Mouse (Mus musculus) intestine, embryonic 14.5 days (tissue): Measurements from ENCODE around the gene Tiam1. TPM values are rescaled to one million over a fixed set of nuclear protein-coding genes. Genes with fewer than 3 reads are reported as not detected.

ENCODE experiments used
- ATAC-seq: fragments of 200-750 bp; cut with Nextera tagmentation; replicated peaks from 2 replicates; pipeline ENCODE4 v1.8.0; 2017; ENCODE audit warnings: low read depth, moderate number of reproducible peaks, moderate TSS enrichment, moderate library complexity; ENCODE audit not compliant: low FRiP score, low TSS enrichment
- DNase-seq: peaks from one replicate; pipeline ENCODE4 v3.0.0-alpha.2; 2018; ENCODE audit warnings: low spot score
- H3K27ac ChIP-seq: fragments of 300-500 bp; sonication (generic); 2 replicates; pipeline ENCODE4 v1.5.1; 2014; ENCODE audit warnings: low read depth, mild to moderate bottlenecking, control low read depth
- H3K27me3 ChIP-seq: fragments of 300-500 bp; sonication (generic); replicated peaks from 2 replicates; pipeline ENCODE4 v1.6.1; 2014; ENCODE audit warnings: low read length, control low read depth; ENCODE audit not compliant: control insufficient read depth, insufficient read depth
- H3K36me3 ChIP-seq: fragments of 300-500 bp; sonication (generic); 2 replicates; pipeline ENCODE4 v1.6.1; 2014; ENCODE audit warnings: low read length, control low read depth; ENCODE audit not compliant: control insufficient read depth, insufficient read depth
- H3K4me1 ChIP-seq: fragments of 300-500 bp; sonication (generic); replicated peaks from 2 replicates; pipeline ENCODE4 v1.6.1; 2014; ENCODE audit warnings: low read length, control low read depth, mixed read lengths; ENCODE audit not compliant: control insufficient read depth, insufficient read depth
- H3K4me2 ChIP-seq: fragments of 300-500 bp; sonication (generic); 2 replicates; pipeline ENCODE4 v1.6.1; 2014; ENCODE audit warnings: low read length
- H3K4me3 ChIP-seq: fragments of 300-500 bp; sonication (generic); 2 replicates; pipeline ENCODE4 v1.5.1; 2014; ENCODE audit warnings: low read depth, low read length, control low read depth, mixed read lengths
- H3K9ac ChIP-seq: fragments of 300-500 bp; sonication (generic); 2 replicates; pipeline ENCODE4 v1.6.1; 2014; ENCODE audit warnings: mild to moderate bottlenecking, low read length
- H3K9me3 ChIP-seq: fragments of 300-500 bp; sonication (generic); 2 replicates; pipeline ENCODE4 v1.6.1; 2016; ENCODE audit warnings: low read length, control low read depth; ENCODE audit not compliant: control insufficient read depth
- WGBS: fragments of 180-500 bp; shearing (Covaris S2); extraction: QIAGEN DNeasy Blood & Tissue Kit; methylation state at CpG from one replicate; pipeline ENCODE4 v1.1.7; 2014; 5-methylcytosine and 5-hydroxymethylcytosine counted together
- polyA plus RNA-seq: library from polyadenylated mRNA; unstranded; fragments of >200 nt; fragmentation: Nextera tagmentation; extraction: Ambion mirVana; gene quantifications from 2 replicates; pipeline ENCODE4 v1.2.1, GENCODE M21; 2014

The Tiam1 gene
- polyA plus RNA-seq, 1 experiment from 2014 or later: 21.4 TPM

DNA sequence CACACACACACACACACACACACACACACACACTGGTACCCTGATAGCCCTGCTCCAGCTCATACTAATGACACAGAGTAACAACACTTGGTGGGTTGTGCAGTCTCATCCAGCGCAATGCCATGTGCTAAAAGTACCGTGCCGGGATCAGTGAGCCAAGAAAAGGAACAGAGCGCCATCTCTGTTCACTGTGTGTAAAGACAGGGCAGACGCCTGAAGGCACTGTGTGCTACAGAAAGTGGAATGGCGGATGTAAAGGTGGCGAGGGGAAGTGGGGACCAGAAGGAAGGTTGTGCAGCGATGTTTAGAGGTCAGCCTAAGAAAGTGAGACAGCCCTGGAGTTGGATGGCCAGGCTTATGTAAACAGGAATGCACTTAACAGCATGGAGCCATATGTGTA, 221.1 kb downstream of the Tiam1 start:
- Histone ChIP-seq H3K9me3 (no peaks in the 10 kb centered on the region), H3K36me3 (no peaks in the 10 kb centered on the region), H3K27me3 (no peaks in the 10 kb centered on the region), H3K4me2 (no peak overlapping the region), H3K9ac (no peak overlapping the region), H3K27ac (no peak overlapping the region), H3K4me1 (peaks cover 9% of the 10 kb centered on the region), H3K4me3 (no peak overlapping the region)
- 72% methylated on average over 8 of the region's 8 CpGs for WGBS
- DNase-seq (no peak), ATAC-seq (no peak)

DNA sequence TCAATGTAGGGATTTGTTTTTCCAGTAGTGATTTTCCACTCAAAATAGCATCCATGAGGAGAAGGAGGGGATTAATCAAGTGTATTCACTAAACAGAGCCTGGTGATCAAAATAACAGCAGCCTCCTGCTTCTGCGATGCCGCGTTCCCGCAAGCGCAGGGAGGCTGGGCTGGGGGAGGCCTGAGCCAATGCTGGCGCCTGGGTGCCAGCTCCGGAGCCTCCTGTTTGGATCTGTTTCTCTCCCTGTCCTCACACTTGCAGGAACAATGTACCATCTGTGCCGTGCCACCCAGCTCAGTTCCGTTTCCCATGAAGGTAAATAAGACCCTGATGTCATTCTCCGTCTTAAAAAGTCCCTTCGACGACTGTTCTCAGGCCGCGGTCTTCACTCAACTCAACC, 222.2 kb downstream of the Tiam1 start:
- H3K9me3 ChIP-seq: no peaks in the 10 kb centered on the region
- DNase-seq: no peak

DNA sequence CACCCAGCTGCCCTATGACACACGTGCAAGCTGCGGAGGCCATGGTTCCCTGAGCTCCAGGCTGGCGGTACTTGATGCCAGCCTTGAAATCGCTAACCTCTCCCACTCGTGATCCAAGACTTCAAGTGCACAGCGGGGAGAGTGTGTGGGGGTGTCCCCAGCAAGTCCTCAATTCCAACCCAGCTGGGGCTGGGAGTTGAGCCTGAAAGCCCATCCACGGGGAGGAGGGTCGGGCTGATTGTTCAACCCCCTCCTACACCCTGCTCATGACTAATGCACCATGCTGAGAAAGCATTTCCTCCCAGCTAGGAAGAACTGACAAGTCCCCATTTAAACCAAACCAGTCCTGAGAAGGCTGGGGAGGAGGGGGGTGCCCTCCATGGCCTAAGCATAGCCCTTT, 223.2 kb downstream of the Tiam1 start:
- peaks cover 9% of the 10 kb centered on the region for H3K4me1 ChIP-seq
- no peak overlapping the region for H3K9ac ChIP-seq
- ATAC-seq (no peak), DNase-seq (no peak)
- H3K4me3 ChIP-seq: no peak overlapping the region
- WGBS: 81% methylated on average over 8 of the region's 8 CpGs
- H3K27me3 ChIP-seq: no peaks in the 10 kb centered on the region
- H3K4me2 ChIP-seq: no peak overlapping the region
- H3K36me3 ChIP-seq: no peaks in the 10 kb centered on the region
- H3K27ac ChIP-seq: no peak overlapping the region
- H3K9me3 ChIP-seq: no peaks in the 10 kb centered on the region

More for the DNA sequence above, 222.2 kb downstream of the Tiam1 start:
- peaks cover 9% of the 10 kb centered on the region for H3K4me1 ChIP-seq
- no peaks in the 10 kb centered on the region for H3K27me3 ChIP-seq
- no peak overlapping the region for H3K4me3 ChIP-seq
- H3K9ac ChIP-seq: no peak overlapping the region
- no peak overlapping the region for H3K4me2 ChIP-seq
- ATAC-seq: no peak
- 86% methylated on average over 14 of the region's 14 CpGs for WGBS
- H3K27ac ChIP-seq: no peak overlapping the region
- no peaks in the 10 kb centered on the region for H3K36me3 ChIP-seq

DNA sequence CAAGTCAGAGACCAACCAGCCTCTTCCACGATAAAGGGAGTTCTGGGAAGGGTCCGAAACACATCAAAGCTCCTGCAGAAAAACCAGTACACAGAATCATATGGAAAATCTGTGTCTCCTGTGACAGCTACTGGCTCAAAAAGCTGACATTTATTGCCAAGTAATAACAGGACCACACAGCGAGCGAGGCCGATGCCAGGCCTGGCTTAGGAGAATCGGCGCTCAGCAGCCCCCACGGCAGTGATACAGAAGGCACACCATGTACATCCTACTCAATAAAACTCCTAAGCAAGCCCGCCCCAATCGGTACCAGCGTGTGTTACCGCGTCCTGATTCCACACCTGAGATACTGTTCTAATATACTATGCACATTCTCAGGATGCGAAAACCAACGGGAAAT, 226.2 kb downstream of the Tiam1 start:
- Histone ChIP-seq H3K27me3 (no peaks in the 10 kb centered on the region), H3K4me3 (no peak overlapping the region), H3K9me3 (no peaks in the 10 kb centered on the region), H3K9ac (no peak overlapping the region), H3K27ac (no peak overlapping the region), H3K4me1 (peaks cover 3% of the 10 kb centered on the region; the same call in 1 of the 2 replicates), H3K4me2 (no peak overlapping the region), H3K36me3 (no peaks in the 10 kb centered on the region)
- no peak for DNase-seq
- no peak for ATAC-seq
- WGBS: 76% methylated on average over 15 of the region's 15 CpGs

DNA sequence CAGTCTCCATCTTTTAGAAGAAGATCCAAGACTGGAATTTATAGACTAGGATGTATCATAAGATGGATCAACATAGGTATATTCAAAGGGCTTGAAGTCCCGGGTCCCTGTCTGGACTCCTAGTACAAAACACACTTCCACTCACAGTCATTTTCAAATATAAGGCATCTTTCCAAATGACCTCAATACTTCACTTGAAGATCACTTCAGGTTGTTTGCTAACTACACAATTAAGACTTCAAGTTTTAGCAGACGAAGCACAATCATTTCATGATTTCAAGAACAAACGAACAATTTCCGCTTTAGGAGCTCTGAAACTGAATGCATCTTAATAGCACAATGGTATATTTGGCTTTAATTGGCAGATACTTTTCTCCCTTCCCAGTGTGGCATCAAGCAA, 228.6 kb downstream of the Tiam1 start:
- no peak for ATAC-seq
- Histone ChIP-seq H3K36me3 (no peaks in the 10 kb centered on the region), H3K27ac (no peak overlapping the region), H3K9me3 (no peaks in the 10 kb centered on the region), H3K27me3 (no peaks in the 10 kb centered on the region), H3K4me3 (no peak overlapping the region), H3K4me1 (peaks cover 3% of the 10 kb centered on the region; the same call in 1 of the 2 replicates), H3K4me2 (no peak overlapping the region), H3K9ac (no peak overlapping the region)
- WGBS: 95% methylated on average over 4 of the region's 4 CpGs
- DNase-seq: no peak

- WGBS: 66% methylated on average over 8 of the region's 8 CpGs
- no peak for ATAC-seq
These were observed 230.7 kb downstream of the Tiam1 start for GRCm38 (mm10) chr16:89912686-89913375.

GRCm38 (mm10) chr16:89909393-89910068, 234.0 kb downstream of the Tiam1 start:
- H3K9me3 ChIP-seq: no peaks in the 10 kb centered on the region
- H3K9ac ChIP-seq: no peak overlapping the region

More at GRCm38 (mm10) chr16:89912686-89913375, 230.7 kb downstream of the Tiam1 start:
- Histone ChIP-seq H3K4me1 (peaks cover 3% of the 10 kb centered on the region), H3K9me3 (no peaks in the 10 kb centered on the region), H3K9ac (no peak overlapping the region), H3K27ac (no peak overlapping the region), H3K27me3 (no peaks in the 10 kb centered on the region), H3K4me3 (no peak overlapping the region), H3K4me2 (no peak overlapping the region), H3K36me3 (no peaks in the 10 kb centered on the region)
- no peak for DNase-seq

GRCm38 (mm10) chr16:89907651-89908050, 235.9 kb downstream of the Tiam1 start:
- Histone ChIP-seq H3K4me3 (no peak overlapping the region), H3K36me3 (no peaks in the 10 kb centered on the region), H3K4me2 (no peak overlapping the region), H3K9ac (no peak overlapping the region), H3K9me3 (no peaks in the 10 kb centered on the region), H3K27ac (no peak overlapping the region), H3K4me1 (no peaks in the 10 kb centered on the region; the same call in 1 of the 2 replicates), H3K27me3 (no peaks in the 10 kb centered on the region)
- ATAC-seq (no peak), DNase-seq (no peak)
- WGBS: 75% methylated on average over 9 of the region's 9 CpGs

More at GRCm38 (mm10) chr16:89909393-89910068, 234.0 kb downstream of the Tiam1 start:
- no peak overlapping the region for H3K27ac ChIP-seq
- H3K36me3 ChIP-seq: no peaks in the 10 kb centered on the region
- peaks cover 3% of the 10 kb centered on the region for H3K4me1 ChIP-seq
- no peak overlapping the region for H3K4me2 ChIP-seq
- no peaks in the 10 kb centered on the region for H3K27me3 ChIP-seq
- H3K4me3 ChIP-seq: no peak overlapping the region
- no peak for DNase-seq
- no peak for ATAC-seq
- WGBS: 71% methylated on average over 26 of the region's 26 CpGs
